Mouse (Mus musculus) liver, postnatal 0 days (tissue): ENCODE measurements around the gene Mcu.

ENCODE experiments used
- CTCF ChIP-seq: sonication (generic); IDR thresholded peaks from 2 replicates; pipeline ENCODE4 v1.5.1; 2016; ENCODE audit warnings: antibody characterized with exemption, low read depth
- EP300 ChIP-seq: IDR thresholded peaks from 2 replicates; pipeline ENCODE4 v1.6.1; 2016; ENCODE audit warnings: antibody characterized with exemption, low read depth, mild to moderate bottlenecking

DNA sequence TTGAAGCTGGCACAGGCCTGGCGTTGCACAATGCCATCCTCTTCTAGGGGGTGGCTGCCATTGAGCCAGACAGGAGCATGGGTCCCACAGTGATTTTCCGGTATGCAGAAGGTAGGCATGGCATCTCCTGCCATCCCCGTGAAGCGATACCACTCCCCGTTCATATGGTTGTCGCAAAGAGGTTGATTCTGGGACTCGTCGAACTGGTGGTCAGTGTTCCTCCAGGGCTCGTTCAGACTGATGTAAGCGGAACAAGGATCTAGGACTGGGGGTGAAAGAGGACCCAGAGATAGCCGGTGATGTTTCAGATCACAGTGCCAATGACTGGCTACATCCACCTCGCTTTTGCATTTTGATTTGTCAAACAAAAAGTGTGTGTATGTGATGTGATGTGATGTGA is 177.8 kb downstream of the Mcu start:
- TF ChIP-seq CTCF (no peak), EP300 (no peak)
